Mouse (Mus musculus) stomach, postnatal 0 days (tissue): ENCODE results near the gene Ascl1.

Source experiments
- CTCF ChIP-seq: IDR thresholded peaks from 2 replicates; pipeline ENCODE4 v1.5.1; 2016; ENCODE audit warnings: antibody characterized with exemption, low read depth, mild to moderate bottlenecking, moderate library complexity
- EP300 ChIP-seq: optimal IDR thresholded peaks from 2 replicates; pipeline ENCODE3; 2016; ENCODE audit warnings: antibody characterized with exemption

DNA sequence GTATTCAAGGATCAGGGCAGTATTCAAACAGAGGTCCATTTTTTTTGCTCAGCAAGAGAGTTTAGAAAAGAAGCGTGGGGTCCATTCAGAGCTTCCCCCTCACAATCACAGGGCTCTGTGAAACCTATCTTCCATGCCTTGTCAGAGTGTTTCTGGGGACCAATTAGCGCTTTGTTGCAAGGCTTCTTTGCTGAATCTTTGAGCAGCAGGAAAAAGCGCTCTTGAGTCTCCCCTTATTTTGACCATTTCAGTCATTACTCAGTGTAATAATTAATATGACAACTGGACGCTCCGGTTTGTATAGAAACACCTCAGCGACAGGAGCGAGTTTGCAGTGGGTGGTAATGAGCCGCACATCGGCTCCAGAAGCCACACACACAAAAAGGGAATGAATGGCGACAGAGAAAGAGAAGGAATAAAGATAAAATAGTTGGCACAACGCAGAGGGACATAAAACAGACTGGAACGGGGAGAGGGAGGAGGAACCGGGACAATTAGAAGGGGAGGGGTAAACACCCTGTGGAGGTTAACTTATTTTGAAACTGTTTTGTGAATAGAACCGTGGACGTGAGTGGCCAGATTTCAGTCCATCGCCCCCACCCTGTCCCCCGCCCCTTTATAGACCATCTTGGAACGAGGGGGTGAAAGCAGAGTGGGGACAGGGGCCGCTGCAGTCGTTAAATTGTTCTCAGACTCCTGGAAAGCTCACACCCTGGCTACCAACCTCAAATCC lies 7.6 kb upstream of the Ascl1 start:
- TF ChIP-seq CTCF, result no peak
- TF ChIP-seq EP300, result no peak
